17 mouse cellular contexts compared by ENCODE assay signal in the genomic region with DNA sequence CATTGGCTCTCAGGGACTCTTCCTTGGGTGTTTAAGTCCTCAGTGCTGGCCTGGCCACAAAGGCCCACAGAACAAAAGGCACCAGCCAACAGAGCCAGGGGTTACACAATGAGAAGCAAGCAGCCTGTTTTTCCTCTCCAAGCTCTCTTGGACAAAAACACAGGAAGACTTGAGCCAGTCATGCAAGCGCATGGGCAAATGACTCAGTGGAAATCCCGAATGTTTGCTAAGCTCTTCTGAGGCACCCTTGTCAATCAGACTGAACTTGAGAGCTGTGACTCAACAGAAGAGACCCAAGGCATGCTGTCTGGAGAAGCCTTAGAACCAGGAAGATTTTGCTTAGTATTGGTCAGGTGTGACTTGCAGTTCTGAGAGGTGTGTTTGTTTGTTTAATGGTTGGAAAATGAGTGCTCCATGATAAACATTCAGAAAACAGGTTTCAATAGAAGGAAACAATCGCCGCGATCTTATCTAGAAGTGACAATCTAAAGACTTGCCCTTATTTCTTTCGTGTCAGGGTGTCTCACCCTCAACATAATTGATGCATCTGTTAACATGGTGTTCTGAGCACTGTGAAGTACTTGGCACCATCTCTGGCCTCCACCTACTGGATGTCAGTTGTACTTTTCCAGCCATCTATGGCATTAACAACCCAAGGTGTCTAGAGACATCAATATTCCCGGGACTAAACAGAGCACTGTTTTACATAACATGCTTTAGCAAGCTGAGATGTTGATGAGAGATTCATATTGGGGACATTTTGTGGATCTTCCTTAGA.
A peak's percentile ranks its signal among the peaks of the same experiment; 100 is the strongest.
DNase-seq lines count a peak whose midpoint lies in the region; ATAC-seq and TF ChIP-seq lines count a peak whose summit lies in the region.
"Had no signal": no experiment of that assay in that cellular context is flagged by ENCODE, and none has a peak within 500 bp of the region (broad histone marks: within the 10 kb centered on the region; RNA-seq: fewer than 3 reads in every experiment).

No protein-coding gene starts in this region.

- no peak overlapping the region for H3K4me2 ChIP-seq in stomach, embryonic 16.5 days (ENCODE audit: low read depth, low read length)
- H3K4me2 ChIP-seq: forebrain, embryonic 12.5 days; hindbrain, embryonic 15.5 days; liver, embryonic 15.5 days; midbrain, embryonic 13.5 days had no signal

- H3K27ac ChIP-seq in stomach, embryonic 16.5 days (ENCODE audit: low read length), result no peak overlapping the region; the same call in 1 of the 2 replicates
- no peak overlapping the region for H3K27ac ChIP-seq in cerebellum, adult 2 months (ENCODE audit: insufficient read depth, low read length)
- H3K27ac ChIP-seq: forebrain, embryonic 12.5 days; hindbrain, embryonic 15.5 days; layer of hippocampus, adult 2 months; liver, embryonic 15.5 days; midbrain, embryonic 13.5 days had no signal

- TF ChIP-seq CTCF in lung, adult 2 months (IDR thresholded peaks at IDR 0.05; ENCODE audit: insufficient read depth, low read length), result no peak
- TF ChIP-seq CTCF in cerebellum, adult 2 months (IDR thresholded peaks at IDR 0.05; ENCODE audit: borderline replicate concordance, insufficient read depth, low read depth, low read length), result no peak

- 41% methylated on average over 7 of the region's 7 CpGs for WGBS in lung, adult 2 months
- 72% methylated on average over 7 of the region's 7 CpGs for WGBS in stomach, embryonic 16.5 days
- 79% methylated on average over 7 of the region's 7 CpGs for WGBS in cerebellum, adult 2 months

- H3K4me3 ChIP-seq in lung, adult 2 months (replicated peaks; ENCODE audit: extremely low read depth, low read depth, low read length), result no peak overlapping the region
- H3K4me3 ChIP-seq in stomach, embryonic 16.5 days (replicated peaks; ENCODE audit: low read length), result no peak overlapping the region
- no peak overlapping the region for H3K4me3 ChIP-seq in cerebellum, adult 2 months (replicated peaks; ENCODE audit: insufficient read depth, low read depth, low read length)
- H3K4me3 ChIP-seq: forebrain, embryonic 12.5 days; hindbrain, embryonic 15.5 days; layer of hippocampus, adult 2 months; liver, embryonic 15.5 days; midbrain, embryonic 13.5 days had no signal

- ATAC-seq in stomach, embryonic 16.5 days (ENCODE audit: insufficient read depth, low FRiP score), result peak; percentile 60
- ATAC-seq: midbrain, embryonic 13.5 days had no signal

- H3K36me3 ChIP-seq in stomach, embryonic 16.5 days (ENCODE audit: control insufficient read depth, insufficient read depth, low read length), result no peaks in the 10 kb centered on the region
- H3K36me3 ChIP-seq: forebrain, embryonic 12.5 days; G1E; hindbrain, embryonic 15.5 days; liver, embryonic 15.5 days; midbrain, embryonic 13.5 days had no signal

- TF ChIP-seq POLR2A in lung, adult 2 months (IDR thresholded peaks at IDR 0.05; ENCODE audit: borderline replicate concordance, extremely low read depth, low read depth, low read length), result no peak
- no peak for TF ChIP-seq POLR2A in cerebellum, adult 2 months (IDR thresholded peaks at IDR 0.05; ENCODE audit: borderline replicate concordance, insufficient read depth, low read length)

- H3K9me3 ChIP-seq in stomach, embryonic 16.5 days (replicated peaks; ENCODE audit: control insufficient read depth, low read length), result no peaks in the 10 kb centered on the region
- H3K9me3 ChIP-seq: forebrain, embryonic 12.5 days; G1E; hindbrain, embryonic 15.5 days; liver, embryonic 15.5 days; midbrain, embryonic 13.5 days had no signal

- peaks cover 6% of the 10 kb centered on the region; the same call in 1 of the 2 replicates for H3K4me1 ChIP-seq in lung, adult 2 months (ENCODE audit: control insufficient read depth, insufficient read depth, low read length)
- no peaks in the 10 kb centered on the region for H3K4me1 ChIP-seq in stomach, embryonic 16.5 days (ENCODE audit: control insufficient read depth, insufficient read depth, low read length)
- no peaks in the 10 kb centered on the region for H3K4me1 ChIP-seq in cerebellum, adult 2 months (ENCODE audit: control insufficient read depth, insufficient read depth, low read length)
- H3K4me1 ChIP-seq: forebrain, embryonic 12.5 days; hindbrain, embryonic 15.5 days; liver, embryonic 15.5 days; midbrain, embryonic 13.5 days had no signal

- H3K27me3 ChIP-seq in stomach, embryonic 16.5 days (ENCODE audit: control insufficient read depth, insufficient read depth, low read length), result no peaks in the 10 kb centered on the region
- H3K27me3 ChIP-seq in cerebellum, adult 2 months (ENCODE audit: control insufficient read depth, insufficient read depth, low read length), result no peaks in the 10 kb centered on the region
- H3K27me3 ChIP-seq: forebrain, embryonic 12.5 days; hindbrain, embryonic 15.5 days; liver, embryonic 15.5 days; midbrain, embryonic 13.5 days had no signal

- peak; percentile 21 for DNase-seq in adrenal gland, adult 8-10 months
- DNase-seq in adrenal gland, postnatal 10 days, result no peak
- DNase-seq in urinary bladder, adult 2 months (ENCODE audit: low spot score), result peak; percentile 23
- no peak for DNase-seq in urinary bladder, postnatal 10 days (ENCODE audit: low spot score)
- peak; percentile 41 for DNase-seq in lung, adult 2 months
- no peak for DNase-seq in layer of hippocampus, adult 11-12 months (ENCODE audit: low spot score)
- no peak for DNase-seq in cerebellum, adult 2 months
- DNase-seq: B cell, adult 2 months; kidney, adult 8-10 months; thymus, adult 18-20 months had no signal

- no peak overlapping the region for H3K9ac ChIP-seq in stomach, embryonic 16.5 days (ENCODE audit: low read length)
- H3K9ac ChIP-seq: forebrain, embryonic 12.5 days; hindbrain, embryonic 15.5 days; liver, embryonic 15.5 days; midbrain, embryonic 13.5 days had no signal

Comparison
In these comparisons a context has a peak if more than half of its experiments do, and no peak if none do; other contexts are left out.
1. DNase-seq: peak in adrenal gland, adult 8-10 months (single experiment), urinary bladder, adult 2 months (single experiment) and lung, adult 2 months (single experiment); none in adrenal gland, postnatal 10 days (single experiment), urinary bladder, postnatal 10 days (single experiment), layer of hippocampus, adult 11-12 months (single experiment) and cerebellum, adult 2 months (0 of 2).